Mouse (Mus musculus): ENCODE measurements at regions not wholly inside any gene's neighbourhood (a gene's known extent, or its start where the extent isn't known, plus 50 kb on each side); places are given as distances from the start of the nearest gene placed in this dataset.

- no peak for DNase-seq (ENCODE audit: low read depth, low spot score)
Measured at GRCm38 (mm10) chr4:46257061-46257795, 61.1 kb upstream of the Xpa start.

- no peak for DNase-seq (ENCODE audit: low read depth, low spot score)
Measured at GRCm38 (mm10) chr4:46258774-46259173, 62.7 kb upstream of the Xpa start.

- DNase-seq (ENCODE audit: low read depth, low spot score) = no peak
Measured at GRCm38 (mm10) chr4:46268564-46269247, 72.6 kb upstream of the Xpa start.

GRCm38 (mm10) chr4:46271066-46271465 is 72.3 kb upstream of the Foxe1 start:
- no peak for DNase-seq (ENCODE audit: low read depth, low spot score)

- DNase-seq (ENCODE audit: low read depth, low spot score) = no peak
Measured at GRCm38 (mm10) chr4:46275773-46276172, 67.6 kb upstream of the Foxe1 start.

- peak; percentile 46 for DNase-seq (ENCODE audit: low read depth, low spot score)
Measured at GRCm38 (mm10) chr4:46276851-46277581, 66.4 kb upstream of the Foxe1 start.

GRCm38 (mm10) chr4:46286955-46287354 is 56.5 kb upstream of the Foxe1 start:
- DNase-seq (ENCODE audit: low read depth, low spot score) = no peak

- DNase-seq (ENCODE audit: low read depth, low spot score) = no peak
Measured at GRCm38 (mm10) chr4:46291620-46292254, 51.7 kb upstream of the Foxe1 start.

All from retina, postnatal 7 days (tissue).